Mouse (Mus musculus) spleen, adult 2 months (tissue): Measurements from ENCODE around the gene Aoc3. TPM values are rescaled to one million over a fixed set of nuclear protein-coding genes. Genes with fewer than 3 reads are reported as not detected.
A peak's percentile ranks its signal among the peaks of the same experiment; 100 is the strongest.

ENCODE experiments used
- DNase-seq, 2 experiments: peaks; one replicate each; pipeline versions ENCODE4 v3.0.0 to v3.0.0-alpha.2; 2012 to 2021; ENCODE audit warnings: low spot score in 2 of 2, low read depth in 1 of 2
- H3K27ac ChIP-seq: fragments of 200-500 bp; 2 replicates; pipeline ENCODE4 v1.5.1; 2012; ENCODE audit warnings: low read length, inconsistent platforms; ENCODE audit not compliant: insufficient read depth
- H3K27me3 ChIP-seq: fragments of 200-500 bp; 2 replicates; pipeline ENCODE4 v1.6.1; 2012; ENCODE audit warnings: mild to moderate bottlenecking, moderate library complexity, low read length, inconsistent platforms; ENCODE audit not compliant: control insufficient read depth, insufficient read depth
- H3K36me3 ChIP-seq: fragments of 200-500 bp; 2 replicates; pipeline ENCODE4 v1.6.1; 2012; ENCODE audit warnings: mild to moderate bottlenecking, low read length, inconsistent platforms; ENCODE audit not compliant: control insufficient read depth, insufficient read depth
- H3K4me1 ChIP-seq: fragments of 200-500 bp; 2 replicates; pipeline ENCODE4 v1.6.1; 2011; ENCODE audit warnings: inconsistent platforms; ENCODE audit not compliant: control insufficient read depth, insufficient read depth, insufficient read length
- H3K4me3 ChIP-seq: fragments of 200-500 bp; 2 replicates; pipeline ENCODE4 v1.5.1; 2011; ENCODE audit warnings: mild to moderate bottlenecking, inconsistent platforms; ENCODE audit not compliant: insufficient read depth, insufficient read length; ENCODE audit errors: extremely low read depth
- CTCF ChIP-seq: fragments of 200-500 bp; IDR thresholded peaks from 2 replicates; pipeline ENCODE4 v1.5.1; 2011; ENCODE audit warnings: mild to moderate bottlenecking, inconsistent platforms; ENCODE audit not compliant: insufficient read depth, insufficient read length, insufficient replicate concordance; ENCODE audit errors: extremely low read depth
- POLR2A ChIP-seq: fragments of 200-500 bp; IDR thresholded peaks from 2 replicates; pipeline ENCODE4 v1.6.1; 2011; ENCODE audit warnings: low read depth, low read length, inconsistent platforms
- WGBS: fragments of 180-500 bp; shearing (Covaris S2); methylation state at CpG from one replicate; pipeline ENCODE4 v1.1.7; 2018; 5-methylcytosine and 5-hydroxymethylcytosine counted together
- polyA plus RNA-seq: library from polyadenylated mRNA; depleted of rRNA; stranded (reverse); fragments of >200 nt; gene quantifications from 2 replicates; pipeline ENCODE4 v1.2.3, GENCODE M21; 2012

Aoc3 gene
- polyA plus RNA-seq, 1 experiment = 2.2 TPM

DNA sequence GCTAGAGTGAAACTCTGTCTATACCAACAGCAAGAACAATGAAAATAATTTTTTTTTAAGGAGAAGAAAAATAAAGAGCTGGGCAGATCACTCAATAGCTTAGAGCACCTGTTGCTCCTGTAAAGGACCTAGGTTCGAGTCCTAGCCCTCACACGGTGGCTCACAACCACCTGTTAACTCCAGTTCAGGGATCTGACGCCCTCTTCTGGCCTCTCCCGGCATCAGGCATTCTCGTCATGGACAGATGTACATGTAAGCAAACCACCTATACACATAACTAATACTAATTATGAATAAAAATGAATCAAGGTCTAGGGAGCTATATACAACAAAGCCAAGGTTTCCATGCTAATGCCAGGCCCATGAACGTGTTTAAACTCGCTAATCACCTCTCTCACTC is 29.5 kb upstream of the Aoc3 start:
- 60% methylated on average over 7 of the region's 7 CpGs for WGBS
- Histone ChIP-seq H3K27me3 (no peaks in the 10 kb centered on the region), H3K4me1 (peaks cover 9% of the 10 kb centered on the region; the same call in 1 of the 2 replicates), H3K4me3 (peak overlapping the region; percentile 20; the same call in 1 of the 2 replicates), H3K27ac (no peak overlapping the region), H3K36me3 (peaks cover 9% of the 10 kb centered on the region)
- DNase-seq = no peak
- TF ChIP-seq POLR2A = no peak
- TF ChIP-seq CTCF = no peak

DNA sequence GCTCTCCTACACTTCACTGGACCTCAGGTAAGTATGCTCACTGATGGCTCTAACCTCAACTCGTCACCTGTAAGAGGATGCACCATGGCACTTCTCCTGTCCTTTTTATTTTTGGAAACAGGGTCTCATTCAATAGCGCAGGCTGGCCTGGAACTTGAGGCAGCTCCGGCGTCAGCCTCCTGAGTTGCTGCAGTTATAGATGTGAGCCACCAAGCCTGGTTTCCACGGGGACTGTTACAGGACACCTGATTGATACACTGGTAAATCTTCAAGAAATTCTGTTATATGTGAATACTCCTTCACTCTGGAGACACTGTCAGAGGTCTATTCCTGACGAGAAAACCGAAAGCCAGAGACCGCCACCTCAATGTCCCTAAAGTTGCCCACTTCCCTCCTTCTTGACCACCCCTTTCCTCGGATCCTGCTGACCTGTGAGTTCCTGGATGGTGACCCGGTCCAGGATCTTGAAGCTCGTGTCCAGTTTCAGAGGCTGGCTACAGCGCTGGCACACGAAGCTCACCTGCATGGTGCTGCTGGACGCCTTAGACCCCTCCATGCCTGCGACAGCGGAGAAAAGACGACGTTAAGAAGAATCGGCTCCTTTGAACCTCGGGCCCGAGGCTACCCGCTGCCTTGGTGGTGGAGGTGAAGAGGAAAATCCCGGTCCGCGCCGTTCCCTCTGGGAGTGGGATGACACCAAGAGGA is 29.0 kb upstream of the Aoc3 start:
- Histone ChIP-seq H3K27ac (peak overlapping the region; percentile 30; the same call in 1 of the 2 replicates), H3K4me1 (peaks cover 9% of the 10 kb centered on the region; the same call in 1 of the 2 replicates), H3K27me3 (no peaks in the 10 kb centered on the region), H3K36me3 (peaks cover 8% of the 10 kb centered on the region; the same call in 1 of the 2 replicates), H3K4me3 (peak overlapping the region; percentile 81)
- TF ChIP-seq POLR2A (no peak), CTCF (no peak)
- WGBS = 9% methylated on average over 26 of the region's 26 CpGs
- DNase-seq = no peak

DNA sequence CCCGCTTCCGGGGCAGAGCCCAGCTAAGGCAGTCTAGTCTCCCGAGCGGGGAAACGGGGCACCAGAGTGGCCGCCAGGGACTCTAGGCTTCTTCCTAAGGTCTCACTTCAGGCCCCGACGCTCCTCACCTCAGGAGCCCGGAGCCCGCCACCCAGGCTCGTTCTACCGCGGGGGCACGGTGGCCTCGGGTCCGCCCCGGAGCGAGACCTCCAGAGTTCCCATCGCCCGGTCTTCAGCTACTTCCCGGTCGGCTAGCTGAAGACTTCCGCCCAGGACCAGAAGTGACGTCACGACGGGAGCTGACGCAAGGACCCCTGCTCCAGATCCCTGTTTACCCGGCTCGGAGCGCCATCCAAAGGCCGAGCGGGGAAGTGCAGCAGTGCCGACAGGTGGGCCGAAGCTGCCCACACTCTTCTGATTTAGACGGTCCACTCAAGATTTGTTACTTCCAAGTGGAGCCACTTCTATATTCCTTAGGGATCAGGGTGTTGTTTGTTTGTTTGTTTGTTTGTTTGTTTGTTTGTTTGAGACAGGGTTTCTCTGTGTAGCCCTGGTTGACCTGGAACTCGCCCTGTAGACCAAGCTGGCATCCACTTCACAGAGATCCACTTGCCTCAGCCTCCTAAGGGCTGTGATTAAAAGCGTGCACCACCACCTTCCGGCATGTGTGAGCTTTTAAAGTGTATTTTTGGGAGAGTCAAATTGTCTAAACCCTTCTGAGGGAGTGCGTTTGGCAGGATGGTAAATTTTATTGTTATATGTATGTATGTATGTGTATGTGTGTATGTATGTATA is 28.2 kb upstream of the Aoc3 start, which contains the start of gene Becn1:
Becn1 (minus strand) TSS at position 283 of the 795 bp plus-strand sequence.
- H3K4me3 ChIP-seq = peak within 1 kb of the TSS; percentile 81
- peaks cover 8% of the 10 kb centered on the region; the same call in 1 of the 2 replicates for H3K36me3 ChIP-seq
- peaks cover 9% of the 10 kb centered on the region; the same call in 1 of the 2 replicates for H3K4me1 ChIP-seq
- peak within 1 kb of the TSS; percentile 30; the same call in 1 of the 2 replicates for H3K27ac ChIP-seq
- no peaks in the 10 kb centered on the region for H3K27me3 ChIP-seq
- TF ChIP-seq CTCF (peak; percentile 77), POLR2A (peak; percentile 40)
- 9% methylated on average over 39 of the region's 39 CpGs for WGBS
- DNase-seq = peak; percentile 78 to 89

DNA sequence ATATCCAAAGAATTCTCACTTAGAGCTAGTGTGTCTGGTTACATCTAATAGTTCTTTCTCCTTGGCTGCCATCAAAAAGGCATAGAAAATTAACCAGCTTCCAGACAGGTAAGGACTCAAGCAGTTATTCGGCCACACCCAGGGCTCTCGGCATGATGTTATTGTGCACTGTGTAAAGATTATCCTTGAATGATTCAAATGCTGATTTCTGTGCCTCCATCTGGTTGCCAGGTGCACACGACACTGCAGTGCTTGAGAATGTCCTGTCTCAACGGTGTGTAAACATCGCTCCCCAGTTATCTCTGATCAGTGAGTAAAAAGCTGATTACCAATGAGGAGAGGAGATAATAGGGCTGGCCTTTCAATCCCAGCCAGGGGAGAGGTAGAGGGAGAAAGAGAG is 22.7 kb upstream of the Aoc3 start:
- no peak for DNase-seq
- Histone ChIP-seq H3K27me3 (no peaks in the 10 kb centered on the region), H3K4me1 (no peaks in the 10 kb centered on the region), H3K36me3 (no peaks in the 10 kb centered on the region), H3K27ac (no peak overlapping the region), H3K4me3 (no peak overlapping the region)
- no peak for TF ChIP-seq POLR2A
- no peak for TF ChIP-seq CTCF
- 59% methylated on average over 5 of the region's 5 CpGs for WGBS

- no peak for DNase-seq
- H3K27me3 ChIP-seq = no peaks in the 10 kb centered on the region
- WGBS = 66% methylated on average over 3 of the region's 3 CpGs
- H3K4me1 ChIP-seq = no peaks in the 10 kb centered on the region
- TF ChIP-seq CTCF (no peak), POLR2A (no peak)
- H3K27ac ChIP-seq = no peak overlapping the region
- H3K36me3 ChIP-seq = no peaks in the 10 kb centered on the region
- H3K4me3 ChIP-seq = no peak overlapping the region
Observed at GRCm38 (mm10) chr11:101311083-101311482, 19.3 kb upstream of the Aoc3 start.

DNA sequence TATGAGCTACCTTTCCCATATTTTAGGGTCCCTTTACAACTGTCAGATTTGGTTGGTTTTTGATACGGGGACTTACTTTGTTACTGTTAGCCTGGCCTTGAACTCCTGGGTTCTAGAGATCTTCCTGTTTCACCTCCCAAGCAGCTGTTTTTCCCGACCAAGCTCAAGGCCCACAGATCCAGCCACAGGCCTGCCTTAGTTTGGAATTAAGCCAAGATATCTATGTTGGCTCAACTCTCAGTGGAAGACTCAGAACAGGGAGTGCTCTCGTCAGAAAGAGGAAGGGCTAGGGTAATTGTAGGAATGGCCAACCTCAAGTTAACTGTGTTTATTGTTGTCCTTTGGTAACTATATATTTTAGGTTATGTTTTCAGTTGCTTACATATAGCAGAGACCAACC is 18.3 kb upstream of the Aoc3 start:
- WGBS = 57% methylated on average over 3 of the region's 3 CpGs
- DNase-seq = no peak

More for the DNA sequence above, 18.3 kb upstream of the Aoc3 start:
- Histone ChIP-seq H3K4me1 (no peaks in the 10 kb centered on the region; the same call in 1 of the 2 replicates), H3K27me3 (no peaks in the 10 kb centered on the region), H3K27ac (no peak overlapping the region), H3K36me3 (no peaks in the 10 kb centered on the region), H3K4me3 (no peak overlapping the region)
- no peak for TF ChIP-seq POLR2A
- TF ChIP-seq CTCF = no peak
